In genomic region chr6:37711766-37712165, GRCm38 (mm10) we compare ENCODE assay signal across 25 mouse cellular contexts.
A peak's percentile ranks its signal among the peaks of the same experiment; 100 is the strongest.
DNase-seq lines count a peak whose midpoint lies in the region; ATAC-seq and TF ChIP-seq lines count a peak whose summit lies in the region.
"Had no signal": no experiment of that assay in that cellular context is flagged by ENCODE, and none has a peak within 500 bp of the region (broad histone marks: within the 10 kb centered on the region; RNA-seq: fewer than 3 reads in every experiment).

No protein-coding gene starts in this region.

- no peak overlapping the region for H3K4me3 ChIP-seq in kidney, postnatal 0 days (replicated peaks; ENCODE audit: low read depth, low read length)
- H3K4me3 ChIP-seq in kidney, embryonic 16.5 days (ENCODE audit: low read length) = no peak overlapping the region
- H3K4me3 ChIP-seq: embryonic facial prominence, embryonic 12.5 days; embryonic facial prominence, embryonic 15.5 days; heart, adult 2 months; heart, embryonic 10.5 days; heart, embryonic 13.5 days had no signal

- no peak overlapping the region for H3K9ac ChIP-seq in kidney, postnatal 0 days (ENCODE audit: low read depth, low read length)
- H3K9ac ChIP-seq in kidney, embryonic 16.5 days (replicated peaks; ENCODE audit: low read length) = no peak overlapping the region
- H3K9ac ChIP-seq: embryonic facial prominence, embryonic 12.5 days; embryonic facial prominence, embryonic 15.5 days; forebrain, postnatal 0 days; heart, embryonic 13.5 days; hindbrain, embryonic 14.5 days had no signal

- H3K27ac ChIP-seq in kidney, postnatal 0 days = no peak overlapping the region
- no peak overlapping the region for H3K27ac ChIP-seq in kidney, embryonic 16.5 days (ENCODE audit: low read length)
- H3K27ac ChIP-seq: embryonic facial prominence, embryonic 12.5 days; embryonic facial prominence, embryonic 15.5 days; heart, adult 2 months; heart, embryonic 10.5 days; heart, embryonic 13.5 days; hindbrain, embryonic 14.5 days; hindbrain, postnatal 0 days had no signal

- H3K4me1 ChIP-seq in kidney, postnatal 0 days (replicated peaks; ENCODE audit: insufficient read depth, low read length) = no peaks in the 10 kb centered on the region
- no peaks in the 10 kb centered on the region for H3K4me1 ChIP-seq in kidney, embryonic 16.5 days (ENCODE audit: insufficient read depth, low read length)
- H3K4me1 ChIP-seq: embryonic facial prominence, embryonic 15.5 days; heart, embryonic 10.5 days; heart, embryonic 13.5 days had no signal

- WGBS in kidney, postnatal 0 days = 71% methylated on average over 1 of the region's 1 CpGs
- WGBS in kidney, embryonic 16.5 days = 67% methylated on average over 1 of the region's 1 CpGs

- H3K4me2 ChIP-seq in kidney, postnatal 0 days (ENCODE audit: low read length) = no peak overlapping the region
- no peak overlapping the region for H3K4me2 ChIP-seq in kidney, embryonic 16.5 days (replicated peaks; ENCODE audit: low read depth, low read length)
- H3K4me2 ChIP-seq: embryonic facial prominence, embryonic 12.5 days; embryonic facial prominence, embryonic 15.5 days; heart, embryonic 13.5 days; hindbrain, embryonic 14.5 days had no signal

- H3K36me3 ChIP-seq in kidney, postnatal 0 days (ENCODE audit: insufficient read depth, low read length) = no peaks in the 10 kb centered on the region
- H3K36me3 ChIP-seq in kidney, embryonic 16.5 days (ENCODE audit: insufficient read depth, low read length) = no peaks in the 10 kb centered on the region
- H3K36me3 ChIP-seq: embryonic facial prominence, embryonic 12.5 days; embryonic facial prominence, embryonic 15.5 days; heart, embryonic 10.5 days; heart, embryonic 13.5 days had no signal

- H3K9me3 ChIP-seq in kidney, postnatal 0 days (replicated peaks; ENCODE audit: low read length) = 0 out of 2 replicates have a peak, but pooled peaks cover 3% of the 10 kb centered on the region
- peaks cover 8% of the 10 kb centered on the region for H3K9me3 ChIP-seq in kidney, embryonic 16.5 days (ENCODE audit: low read length)
- H3K9me3 ChIP-seq: embryonic facial prominence, embryonic 15.5 days had no signal

- peak; percentile 10 for DNase-seq in adrenal gland, postnatal 10 days
- DNase-seq in adrenal gland, adult 18-20 months (ENCODE audit: low spot score in 2 of 2) = no peak
- peak; percentile 34 for DNase-seq in kidney, postnatal 0 days (ENCODE audit: low spot score)
- peak; percentile 20 for DNase-seq in thymus, postnatal 14 days
- no peak for DNase-seq in thymus, postnatal 36 days
- DNase-seq: adrenal gland, adult 2 months; cerebellum, adult 11 months; cerebellum, adult 2 months; cerebellum, adult 9-11 months; cerebellum, postnatal 25 days; forebrain, postnatal 0 days; gastrocnemius, postnatal 25 days; heart, adult 2 months; heart, postnatal 14 days; heart, postnatal 4 days had no signal

- no peak for ATAC-seq in kidney, postnatal 0 days (replicated peaks; ENCODE audit: low FRiP score, low read depth)
- no peak for ATAC-seq in kidney, embryonic 16.5 days (ENCODE audit: low FRiP score, low TSS enrichment)
- ATAC-seq: activated CD4-positive, CD25-positive, alpha-beta regulatory T cell, adult 4 months; forebrain, embryonic 14.5 days; forebrain, postnatal 0 days; hindbrain, postnatal 0 days; inflammation-experienced regulatory T-cells, adult 6 months had no signal

- H3K27me3 ChIP-seq in kidney, postnatal 0 days (ENCODE audit: insufficient read depth, low read length) = no peaks in the 10 kb centered on the region
- no peaks in the 10 kb centered on the region for H3K27me3 ChIP-seq in kidney, embryonic 16.5 days (ENCODE audit: insufficient read depth, low read length)
- H3K27me3 ChIP-seq: embryonic facial prominence, embryonic 12.5 days; embryonic facial prominence, embryonic 15.5 days; heart, embryonic 13.5 days had no signal

- TF ChIP-seq CTCF in kidney, postnatal 0 days (IDR thresholded peaks at IDR 0.05; ENCODE audit: low read depth) = no peak

Comparison
In these comparisons a context has a peak if more than half of its experiments do, and no peak if none do; other contexts are left out.
1. DNase-seq: peak in adrenal gland, postnatal 10 days (single experiment), kidney, postnatal 0 days (single experiment) and thymus, postnatal 14 days (single experiment); none in adrenal gland, adult 18-20 months (0 of 2) and thymus, postnatal 36 days (0 of 2).